Mouse (Mus musculus): Measurements from ENCODE around the gene Stk40. TPM values are rescaled to one million over a fixed set of nuclear protein-coding genes. Genes with fewer than 3 reads are reported as not detected.
"Not testable (repeated sequence)": the region's sequence is repeated elsewhere in the genome, so short reads cannot be mapped to it uniquely, and the experiment has no call there.

Stk40 gene
- polyA plus RNA-seq, 1 experiment from 2014 or later = 26.4 TPM

GRCm38 (mm10) chr4:126081601-126082000 lies 22.2 kb upstream of the Stk40 start:
- no peaks in the 10 kb centered on the region for H3K9me3 ChIP-seq
- H3K4me2 ChIP-seq = no peak overlapping the region
- H3K27ac ChIP-seq (replicated peaks) = no peak overlapping the region
- WGBS = 92% methylated on average over 1 of the region's 1 CpGs
- H3K9ac ChIP-seq = no peak overlapping the region
- no peak overlapping the region for H3K4me3 ChIP-seq
- H3K27me3 ChIP-seq (replicated peaks) = no peaks in the 10 kb centered on the region
- H3K4me1 ChIP-seq = peaks cover 4% of the 10 kb centered on the region; the same call in 1 of the 2 replicates
- no peak for ATAC-seq (ENCODE audit: extremely low read depth, insufficient number of reproducible peaks, low FRiP score, low TSS enrichment)
- peaks cover 4% of the 10 kb centered on the region; the same call in 1 of the 2 replicates for H3K36me3 ChIP-seq

- H3K9me3 ChIP-seq = no peaks in the 10 kb centered on the region
- no peak overlapping the region for H3K4me3 ChIP-seq
- peaks cover 4% of the 10 kb centered on the region; the same call in 1 of the 2 replicates for H3K4me1 ChIP-seq
- H3K9ac ChIP-seq = no peak overlapping the region
- peaks cover 4% of the 10 kb centered on the region; the same call in 1 of the 2 replicates for H3K36me3 ChIP-seq
- no peak for ATAC-seq (ENCODE audit: extremely low read depth, insufficient number of reproducible peaks, low FRiP score, low TSS enrichment)
- no peak overlapping the region for H3K4me2 ChIP-seq
- 72% methylated on average over 9 of the region's 9 CpGs for WGBS
- H3K27ac ChIP-seq (replicated peaks) = no peak overlapping the region
- H3K27me3 ChIP-seq (replicated peaks) = no peaks in the 10 kb centered on the region
These were observed 20.7 kb upstream of the Stk40 start for GRCm38 (mm10) chr4:126083021-126083420.

- H3K4me3 ChIP-seq = no peak overlapping the region
These were observed 19.4 kb upstream of the Stk40 start for GRCm38 (mm10) chr4:126084382-126084781.

GRCm38 (mm10) chr4:126085996-126086576 lies 17.7 kb upstream of the Stk40 start:
- no peak overlapping the region; the same call in 1 of the 2 replicates for H3K27ac ChIP-seq (replicated peaks)
- 30% methylated on average over 7 of the region's 7 CpGs for WGBS

More at GRCm38 (mm10) chr4:126084382-126084781, 19.4 kb upstream of the Stk40 start:
- Histone ChIP-seq H3K4me1 (peaks cover 4% of the 10 kb centered on the region; the same call in 1 of the 2 replicates), H3K9me3 (no peaks in the 10 kb centered on the region), H3K9ac (no peak overlapping the region), H3K4me2 (no peak overlapping the region), H3K36me3 (peaks cover 4% of the 10 kb centered on the region; the same call in 1 of the 2 replicates), H3K27me3 (replicated peaks) (no peaks in the 10 kb centered on the region), H3K27ac (replicated peaks) (no peak overlapping the region)
- no peak for ATAC-seq (ENCODE audit: extremely low read depth, insufficient number of reproducible peaks, low FRiP score, low TSS enrichment)
- 65% methylated on average over 8 of the region's 8 CpGs for WGBS

GRCm38 (mm10) chr4:126090101-126090847 lies 13.5 kb upstream of the Stk40 start:
- Histone ChIP-seq H3K4me3 (no peak overlapping the region), H3K27me3 (replicated peaks) (no peaks in the 10 kb centered on the region), H3K36me3 (no peaks in the 10 kb centered on the region), H3K9ac (no peak overlapping the region), H3K4me2 (no peak overlapping the region), H3K4me1 (peaks cover 4% of the 10 kb centered on the region; the same call in 1 of the 2 replicates), H3K27ac (replicated peaks) (no peak overlapping the region), H3K9me3 (no peaks in the 10 kb centered on the region)
- no peak for ATAC-seq (ENCODE audit: extremely low read depth, insufficient number of reproducible peaks, low FRiP score, low TSS enrichment)
- WGBS = 67% methylated on average over 7 of the region's 7 CpGs

More at GRCm38 (mm10) chr4:126085996-126086576, 17.7 kb upstream of the Stk40 start:
- ATAC-seq (ENCODE audit: extremely low read depth, insufficient number of reproducible peaks, low FRiP score, low TSS enrichment) = peak; percentile 67; the same call in 1 of the 2 replicates
- no peaks in the 10 kb centered on the region for H3K27me3 ChIP-seq (replicated peaks)
- no peak overlapping the region for H3K4me2 ChIP-seq
- 0 out of 2 replicates have a peak overlapping the region, but pooled peaks have one; percentile 26 for H3K9ac ChIP-seq
- no peak overlapping the region for H3K4me3 ChIP-seq
- H3K9me3 ChIP-seq = no peaks in the 10 kb centered on the region
- peaks cover 4% of the 10 kb centered on the region; the same call in 1 of the 2 replicates for H3K36me3 ChIP-seq
- H3K4me1 ChIP-seq = peaks cover 4% of the 10 kb centered on the region; the same call in 1 of the 2 replicates

- 66% methylated on average over 4 of the region's 4 CpGs for WGBS
- no peak overlapping the region for H3K4me2 ChIP-seq
- H3K27me3 ChIP-seq (replicated peaks) = no peaks in the 10 kb centered on the region
- no peak for ATAC-seq (ENCODE audit: extremely low read depth, insufficient number of reproducible peaks, low FRiP score, low TSS enrichment)
- no peaks in the 10 kb centered on the region for H3K9me3 ChIP-seq
- H3K9ac ChIP-seq = no peak overlapping the region
- H3K4me1 ChIP-seq = peaks cover 4% of the 10 kb centered on the region; the same call in 1 of the 2 replicates
- H3K27ac ChIP-seq (replicated peaks) = no peak overlapping the region
- no peaks in the 10 kb centered on the region for H3K36me3 ChIP-seq
- H3K4me3 ChIP-seq = no peak overlapping the region
These were observed 13.0 kb upstream of the Stk40 start for GRCm38 (mm10) chr4:126090848-126091124.

GRCm38 (mm10) chr4:126091873-126092272 lies 11.9 kb upstream of the Stk40 start:
- Histone ChIP-seq H3K27me3 (replicated peaks) (no peaks in the 10 kb centered on the region), H3K36me3 (no peaks in the 10 kb centered on the region), H3K4me3 (no peak overlapping the region), H3K27ac (replicated peaks) (no peak overlapping the region), H3K9me3 (no peaks in the 10 kb centered on the region), H3K4me2 (no peak overlapping the region), H3K4me1 (peaks cover under 1% of the 10 kb centered on the region), H3K9ac (no peak overlapping the region)
- no peak for ATAC-seq (ENCODE audit: extremely low read depth, insufficient number of reproducible peaks, low FRiP score, low TSS enrichment)
- WGBS = 75% methylated on average over 8 of the region's 8 CpGs

GRCm38 (mm10) chr4:126095622-126096430 lies 7.9 kb upstream of the Stk40 start:
- not testable (repeated sequence) for ATAC-seq (ENCODE audit: extremely low read depth, insufficient number of reproducible peaks, low FRiP score, low TSS enrichment); H3K9ac ChIP-seq; H3K27me3 ChIP-seq (replicated peaks); H3K9me3 ChIP-seq; H3K27ac ChIP-seq (replicated peaks)
- WGBS = 52% methylated on average over 14 of the region's 14 CpGs
- H3K4me3 ChIP-seq = peak overlapping the region; percentile 82
- H3K36me3 ChIP-seq = peaks cover 16% of the 10 kb centered on the region
- peaks cover 40% of the 10 kb centered on the region for H3K4me1 ChIP-seq
- peak overlapping the region; percentile 80 for H3K4me2 ChIP-seq

GRCm38 (mm10) chr4:126096464-126097111 lies 7.2 kb upstream of the Stk40 start, which contains the start of gene Lsm10:
Gene Lsm10, plus strand, starts transcription at chr4:126096623.
- WGBS = 2% methylated on average over 37 of the region's 37 CpGs
- H3K4me2 ChIP-seq = peak within 1 kb of the TSS; percentile 80
- no peaks in the 10 kb centered on the region for H3K9me3 ChIP-seq
- peak; percentile 96 for ATAC-seq (ENCODE audit: extremely low read depth, insufficient number of reproducible peaks, low FRiP score, low TSS enrichment)
- peak within 1 kb of the TSS; percentile 88 for H3K9ac ChIP-seq
- H3K4me1 ChIP-seq = peaks cover 44% of the 10 kb centered on the region
- H3K27ac ChIP-seq (replicated peaks) = peak within 1 kb of the TSS; percentile 73
- H3K4me3 ChIP-seq = peak within 1 kb of the TSS; percentile 82
- no peaks in the 10 kb centered on the region for H3K27me3 ChIP-seq (replicated peaks)
- H3K36me3 ChIP-seq = peaks cover 19% of the 10 kb centered on the region

- H3K4me2 ChIP-seq = peak overlapping the region; percentile 80; the same call in 1 of the 2 replicates
- peak overlapping the region; percentile 82; the same call in 1 of the 2 replicates for H3K4me3 ChIP-seq
- H3K4me1 ChIP-seq = peaks cover 56% of the 10 kb centered on the region
- H3K27ac ChIP-seq (replicated peaks) = no peak overlapping the region
- peaks cover 21% of the 10 kb centered on the region for H3K36me3 ChIP-seq
- WGBS = 89% methylated on average over 20 of the region's 20 CpGs
- H3K27me3 ChIP-seq (replicated peaks) = no peaks in the 10 kb centered on the region
- no peaks in the 10 kb centered on the region for H3K9me3 ChIP-seq
- no peak for ATAC-seq (ENCODE audit: extremely low read depth, insufficient number of reproducible peaks, low FRiP score, low TSS enrichment)
- H3K9ac ChIP-seq = no peak overlapping the region
These were observed 6.0 kb upstream of the Stk40 start for GRCm38 (mm10) chr4:126097711-126098253.

All from heart, embryonic 13.5 days (tissue).